Mouse (Mus musculus) small intestine, adult 2 months (tissue): ENCODE data around the gene Plekhm2.

Experiments used
- CTCF ChIP-seq: fragments of 200-500 bp; IDR thresholded peaks from 2 replicates; pipeline ENCODE4 v1.5.1; 2012; ENCODE audit warnings: low read depth, mild to moderate bottlenecking, control low read depth, inconsistent platforms, low read length, moderate library complexity, mixed read lengths; ENCODE audit not compliant: insufficient replicate concordance, insufficient read length; ENCODE audit errors: extremely low read depth
- POLR2A ChIP-seq: fragments of 200-500 bp; IDR thresholded peaks from 2 replicates; pipeline ENCODE4 v1.6.1; 2012; ENCODE audit warnings: low read depth, mild to moderate bottlenecking, control low read depth, inconsistent platforms, low read length, moderate library complexity

GRCm38 (mm10) chr4:141708005-141708404 is 43.3 kb upstream of the Plekhm2 start:
- TF ChIP-seq CTCF, result no peak
- TF ChIP-seq POLR2A, result no peak
